Mouse (Mus musculus) kidney, postnatal 4 days (tissue): Measurements from ENCODE around the gene C130074G19Rik.

ENCODE experiments used
- DNase-seq, 2 experiments: peaks; one replicate each; pipeline ENCODE4 v3.0.0; 2021; ENCODE audit warnings: mixed read lengths in 2 of 2

The C130074G19Rik gene

DNA sequence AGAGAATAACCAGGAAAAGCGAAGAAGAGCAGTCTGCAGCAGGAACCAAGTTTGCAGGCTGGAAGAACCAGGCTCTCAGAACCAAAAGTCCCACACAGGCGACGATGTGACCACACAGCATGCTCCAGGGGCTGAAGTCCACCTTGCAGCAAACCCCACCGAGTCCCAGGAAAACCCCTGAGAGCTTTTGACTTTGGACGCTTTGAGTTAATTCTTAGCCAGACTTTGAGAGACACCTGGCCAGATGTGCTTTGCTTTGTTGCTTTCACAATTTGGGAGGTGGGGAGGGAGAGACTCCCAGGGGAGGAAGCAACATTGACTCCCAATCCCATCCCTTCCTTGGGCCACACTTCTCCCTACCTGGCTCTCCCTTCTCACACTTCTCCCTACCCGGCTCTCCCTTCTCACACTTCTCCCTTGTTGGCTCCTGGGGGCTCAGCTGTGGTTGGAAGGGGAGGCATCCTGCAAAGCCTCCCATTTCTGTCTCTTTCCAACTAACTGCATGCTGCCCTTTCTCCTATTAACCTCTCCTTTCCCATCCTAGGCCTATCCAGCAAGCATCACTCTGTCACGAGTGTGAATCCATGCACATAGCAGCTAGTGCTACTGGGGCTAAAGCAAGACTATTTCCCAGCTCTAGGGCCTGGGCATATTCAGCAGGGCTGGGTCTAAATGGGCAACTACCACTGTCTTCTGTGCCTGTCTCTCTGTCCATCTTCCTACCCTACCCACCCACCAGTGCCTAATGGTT lies 10.8 kb downstream of the C130074G19Rik start:
- DNase-seq = peak; percentile 34 to 64

DNA sequence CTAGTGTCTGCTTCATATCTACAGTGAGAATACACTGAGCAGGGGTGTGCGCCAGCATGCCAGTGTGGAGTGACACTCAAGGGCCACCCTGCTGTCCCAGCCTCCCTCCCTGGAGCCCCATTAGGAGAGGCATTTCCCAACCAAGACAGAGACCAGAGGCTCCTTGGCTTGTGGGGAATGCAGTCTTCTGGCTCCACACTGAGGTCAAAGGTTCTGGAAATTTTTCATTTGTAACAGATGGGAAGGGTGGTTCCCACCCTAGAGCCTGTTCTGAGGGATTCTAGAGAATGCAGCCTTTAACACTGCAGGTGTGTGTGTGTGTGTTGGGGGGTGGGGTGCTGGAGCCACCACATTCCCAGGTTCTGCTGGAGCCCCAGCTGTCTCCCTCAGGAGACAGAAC lies 11.5 kb downstream of the C130074G19Rik start:
- peak in 1 of 2 experiments; percentile 54 for DNase-seq

- peak in 1 of 2 experiments; percentile 35 for DNase-seq
Measured at GRCm38 (mm10) chr1:184870646-184871385, 12.2 kb downstream of the C130074G19Rik start.

DNA sequence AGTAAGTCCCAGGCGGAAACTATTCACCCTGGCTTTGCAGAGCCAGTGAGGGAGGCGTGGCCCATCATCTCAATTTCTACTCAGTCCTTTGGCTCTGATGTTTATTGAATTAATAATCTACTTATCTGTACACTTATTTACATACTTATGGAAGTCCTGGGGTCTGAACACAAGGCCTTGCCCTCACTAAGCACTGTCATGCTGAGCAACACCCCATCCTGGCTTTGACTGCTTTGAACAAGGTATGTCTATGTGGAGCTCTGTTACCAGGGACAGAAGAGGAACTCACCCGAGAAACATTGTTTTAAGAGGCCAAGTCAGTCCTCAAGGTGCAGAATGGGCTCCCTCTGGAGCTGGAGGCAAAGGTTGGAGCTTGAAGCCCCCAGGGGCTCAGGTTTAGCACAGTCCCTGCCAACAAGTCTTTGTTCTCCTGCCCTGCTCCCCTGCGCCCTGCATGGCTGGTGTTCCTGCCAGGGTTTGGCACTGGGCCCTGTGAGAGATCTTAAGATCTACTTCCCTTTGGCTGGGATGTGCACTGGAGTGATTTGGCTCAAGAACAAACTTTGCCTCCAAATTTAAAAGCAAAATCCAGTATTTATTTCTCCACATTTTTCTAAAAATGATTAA lies 13.0 kb downstream of the C130074G19Rik start:
- peak; percentile 63 to 77 for DNase-seq

GRCm38 (mm10) chr1:184867640-184868120 lies 15.3 kb downstream of the C130074G19Rik start:
- no peak for DNase-seq

DNA sequence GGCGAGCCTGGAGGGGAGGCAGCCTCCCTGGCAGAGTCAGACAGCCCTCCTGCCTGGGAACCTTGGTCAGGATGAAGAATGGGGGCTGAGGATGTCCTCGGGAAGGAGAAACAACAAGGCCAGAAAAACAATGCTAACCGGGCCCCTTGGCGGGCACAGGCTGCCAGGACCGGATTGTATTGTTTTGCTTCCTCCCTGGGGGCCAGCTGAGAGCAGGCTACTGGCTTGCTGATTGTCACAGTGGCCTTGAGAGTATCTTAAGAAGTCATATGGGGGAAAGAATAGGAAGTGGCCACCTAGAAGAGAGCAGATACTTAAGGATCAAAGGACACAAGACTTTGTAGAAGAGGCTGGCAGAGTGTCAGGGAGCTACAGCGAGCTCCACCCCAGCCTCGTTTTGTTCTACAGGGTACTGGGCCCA lies 18.6 kb downstream of the C130074G19Rik start:
- peak; percentile 36 to 64 for DNase-seq

DNA sequence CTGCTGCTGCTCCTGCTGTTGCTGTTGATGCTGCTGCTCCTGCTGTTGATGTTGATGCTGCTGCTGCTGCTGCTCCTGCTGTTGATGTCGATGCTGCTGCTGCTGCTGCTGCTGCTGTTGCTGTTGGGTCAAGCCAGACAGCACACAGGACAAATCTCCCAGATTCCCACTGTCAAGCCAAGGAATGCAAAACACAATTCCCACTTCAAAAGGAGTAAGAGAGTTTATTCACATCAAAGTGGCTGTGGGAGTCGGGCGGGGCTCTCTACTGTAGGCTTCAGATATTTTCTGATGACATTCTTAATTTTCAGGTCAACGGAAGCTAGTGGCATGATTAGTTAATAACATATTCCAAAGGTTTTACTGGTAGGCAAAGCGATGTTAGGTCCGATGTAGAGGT lies 20.4 kb downstream of the C130074G19Rik start:
- no peak for DNase-seq

DNA sequence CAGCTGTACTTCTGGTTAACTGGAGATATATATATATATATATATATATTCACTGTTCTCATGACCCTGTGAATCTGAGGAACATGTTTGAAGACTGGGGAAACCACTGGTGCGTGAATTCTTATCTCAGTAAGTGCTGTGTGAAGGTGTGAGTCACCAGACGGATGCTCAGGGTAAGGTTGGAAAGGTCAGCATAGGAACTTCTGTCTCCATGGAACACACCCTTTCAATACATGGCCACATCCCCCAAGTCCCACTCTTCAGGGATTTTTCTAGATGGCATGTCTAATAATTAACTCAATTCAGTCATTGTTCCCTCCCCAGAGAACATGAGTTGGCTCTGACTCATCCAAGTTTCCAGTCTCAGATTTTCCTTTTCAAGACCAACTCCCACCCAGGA lies 21.5 kb downstream of the C130074G19Rik start:
- no peak for DNase-seq

DNA sequence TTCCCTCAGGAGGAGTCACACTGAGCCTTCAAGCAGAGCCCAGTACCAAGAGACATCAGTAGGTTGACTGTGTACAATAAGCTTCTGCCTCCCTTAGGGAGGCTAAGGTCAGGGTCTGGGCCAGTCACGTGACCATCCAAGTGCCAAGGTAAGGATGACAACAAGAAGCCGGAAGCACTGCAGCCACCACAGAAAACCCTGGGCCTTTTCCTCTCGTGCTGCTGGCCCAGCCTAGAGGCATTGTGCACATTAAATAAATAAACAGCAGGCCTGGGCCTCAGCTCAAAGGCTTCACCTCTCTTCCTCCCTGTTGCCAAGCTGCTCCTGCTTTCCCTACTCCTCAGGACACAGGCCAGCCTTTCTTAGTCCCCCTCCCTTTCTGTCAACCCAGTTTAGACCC lies 22.7 kb downstream of the C130074G19Rik start:
- no peak for DNase-seq

DNA sequence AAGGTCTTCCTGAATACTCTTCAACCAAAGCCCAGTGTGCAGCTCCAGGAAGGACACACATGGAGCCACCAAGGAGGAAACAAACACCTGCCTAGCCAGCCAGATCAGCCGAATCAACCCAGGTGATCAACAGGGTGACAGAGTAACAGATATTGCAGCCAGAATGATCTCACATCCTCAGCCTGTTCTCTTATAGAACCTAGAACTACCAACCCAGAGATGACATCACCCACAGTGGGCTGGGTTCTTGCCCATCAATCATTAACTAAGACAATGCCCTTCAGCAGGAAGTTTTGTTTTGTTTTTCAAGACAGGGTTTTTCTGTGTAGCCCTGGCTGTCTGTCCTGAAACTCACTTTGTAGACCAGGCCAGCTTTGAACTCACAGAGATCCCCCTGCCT lies 24.8 kb downstream of the C130074G19Rik start:
- DNase-seq = no peak

GRCm38 (mm10) chr1:184857216-184857615 lies 25.8 kb downstream of the C130074G19Rik start:
- no peak for DNase-seq

DNA sequence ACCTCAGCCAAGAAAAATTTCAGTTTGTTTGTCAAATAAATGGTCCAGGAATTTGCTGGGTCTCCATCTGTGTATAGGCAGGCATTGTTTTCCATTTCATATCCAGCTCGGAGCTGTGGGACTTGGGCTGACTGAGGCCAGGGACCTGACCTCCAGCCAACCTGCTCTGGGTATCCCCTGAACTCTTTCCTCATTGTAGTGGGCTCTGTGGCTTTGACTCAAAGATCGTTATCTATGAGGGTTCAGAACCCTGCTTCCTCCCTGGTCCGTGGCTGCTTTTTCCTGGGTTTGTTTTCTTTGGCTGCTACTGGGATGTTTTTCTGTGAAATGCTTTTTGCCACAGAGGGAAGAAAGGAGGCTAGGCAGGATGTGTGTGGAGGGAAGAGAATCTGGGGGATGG lies 29.1 kb downstream of the C130074G19Rik start:
- no peak for DNase-seq

DNA sequence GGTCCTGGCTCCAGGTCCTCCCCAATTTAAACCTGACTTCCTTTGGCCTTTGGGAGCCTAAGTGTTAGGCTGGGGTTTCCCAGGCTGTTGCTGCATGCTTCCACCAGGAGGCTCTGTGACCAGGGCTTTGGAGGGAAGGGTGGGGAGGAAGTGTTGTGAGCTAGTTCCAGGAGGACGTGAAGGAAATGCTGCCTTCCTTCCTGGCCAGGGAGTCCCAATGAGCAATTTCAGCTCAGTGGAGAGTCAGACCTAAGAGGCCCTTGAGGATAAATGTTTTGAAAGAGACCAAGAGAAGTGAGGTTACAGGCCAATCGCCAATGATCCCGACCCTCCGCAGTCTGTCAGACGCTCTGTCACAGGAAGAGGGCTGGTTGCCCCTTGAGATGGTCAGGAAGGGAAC lies 29.7 kb downstream of the C130074G19Rik start:
- DNase-seq = peak; percentile 81 to 86

- DNase-seq = peak; percentile 80 to 89
Measured at GRCm38 (mm10) chr1:184851741-184852618, 31.0 kb downstream of the C130074G19Rik start.

- peak; percentile 45 to 64 for DNase-seq
Measured at GRCm38 (mm10) chr1:184851166-184851565, 31.9 kb downstream of the C130074G19Rik start.

GRCm38 (mm10) chr1:184846973-184847372 lies 36.0 kb downstream of the C130074G19Rik start:
- DNase-seq = no peak

- DNase-seq = peak in 1 of 2 experiments; percentile 48
Measured at GRCm38 (mm10) chr1:184846092-184846750, 36.8 kb downstream of the C130074G19Rik start, which contains the start of gene Marc2. Gene Marc2 (minus strand): TSS chr1:184846451.

DNA sequence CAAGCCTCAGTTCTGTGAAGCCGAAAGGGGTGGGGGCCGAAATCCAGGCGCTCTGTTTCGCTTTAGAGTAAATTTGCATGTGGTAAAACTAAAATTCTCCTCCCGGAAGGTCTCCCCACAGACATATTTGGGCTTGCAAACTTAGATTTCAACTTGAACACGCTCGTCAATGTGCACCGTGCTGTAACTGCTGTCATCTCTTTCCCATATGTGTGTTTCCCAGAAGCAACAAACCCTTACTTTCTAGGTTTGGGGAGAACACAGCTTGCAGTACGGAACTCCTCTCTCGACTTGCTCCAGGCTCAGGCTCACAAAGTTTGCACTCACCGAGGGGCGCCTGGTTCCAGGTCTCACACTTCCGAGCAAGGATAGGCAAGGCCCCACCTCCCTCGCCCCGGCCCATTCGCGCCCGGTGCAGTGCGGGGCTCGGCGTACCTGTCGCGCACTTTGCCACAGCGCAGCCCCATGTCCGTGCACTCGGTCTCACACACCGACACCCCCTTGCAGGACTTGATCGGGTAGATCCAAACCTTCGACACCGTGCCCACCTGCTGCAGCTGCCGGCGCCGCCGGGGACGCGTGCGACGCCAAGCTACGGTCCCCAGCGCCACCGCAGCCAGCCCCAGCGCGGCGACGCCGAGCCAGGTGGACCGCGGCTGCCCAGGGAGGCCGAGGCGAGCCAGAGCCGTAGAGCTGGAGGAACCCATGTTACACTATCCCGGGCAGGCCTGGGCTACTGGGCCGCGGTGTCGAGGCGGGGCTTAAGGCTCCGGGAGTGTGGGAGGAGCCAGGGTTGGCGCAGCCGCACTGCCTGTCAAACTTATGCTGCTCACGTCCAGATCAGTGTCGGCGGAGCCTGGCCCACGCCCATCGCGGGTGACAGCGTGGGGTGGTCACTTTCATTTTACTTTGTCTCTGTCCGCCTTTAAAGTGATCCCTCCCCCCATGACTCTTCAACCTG lies 37.6 kb downstream of the C130074G19Rik start:
- DNase-seq = peak; percentile 91 to 95

DNA sequence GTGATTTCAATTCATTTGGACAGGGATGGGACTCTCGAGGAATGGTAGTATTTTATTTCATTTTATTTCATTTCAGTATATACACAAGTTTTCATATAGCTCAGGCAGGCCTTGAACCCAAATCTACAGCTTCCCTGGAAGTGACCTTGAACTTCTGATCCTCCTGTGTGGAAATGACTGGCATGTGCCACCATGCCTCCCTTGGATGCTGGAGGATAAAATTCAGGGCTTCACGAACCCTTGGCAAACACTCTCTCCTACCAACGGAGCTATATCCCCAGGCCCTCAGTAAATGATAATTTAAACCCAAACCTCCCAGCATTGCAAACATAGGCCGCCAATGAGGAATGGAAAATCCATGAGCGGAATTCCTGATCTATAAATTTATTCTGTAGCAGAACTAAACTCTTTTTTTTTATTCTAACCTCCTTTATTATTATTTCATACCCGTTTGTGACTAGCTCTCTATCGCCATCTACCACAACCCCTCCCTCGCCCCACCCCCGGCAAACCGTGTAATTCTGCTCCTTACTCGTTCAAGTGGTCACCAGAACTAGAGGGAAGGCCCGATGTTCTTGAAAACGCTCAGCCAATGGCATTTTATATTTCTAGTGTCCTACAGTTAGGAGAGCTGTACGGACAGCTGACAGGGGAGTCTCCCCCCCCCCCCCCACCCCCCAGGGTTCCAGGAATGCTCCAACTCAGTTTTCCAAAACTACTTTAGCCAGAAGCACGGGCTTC lies 38.5 kb downstream of the C130074G19Rik start:
- DNase-seq = peak; percentile 66 to 73

GRCm38 (mm10) chr1:184837649-184838048 lies 45.4 kb downstream of the C130074G19Rik start:
- no peak for DNase-seq
